Comparison of ENCODE assay signal across 19 mouse cellular contexts in the genomic region with DNA sequence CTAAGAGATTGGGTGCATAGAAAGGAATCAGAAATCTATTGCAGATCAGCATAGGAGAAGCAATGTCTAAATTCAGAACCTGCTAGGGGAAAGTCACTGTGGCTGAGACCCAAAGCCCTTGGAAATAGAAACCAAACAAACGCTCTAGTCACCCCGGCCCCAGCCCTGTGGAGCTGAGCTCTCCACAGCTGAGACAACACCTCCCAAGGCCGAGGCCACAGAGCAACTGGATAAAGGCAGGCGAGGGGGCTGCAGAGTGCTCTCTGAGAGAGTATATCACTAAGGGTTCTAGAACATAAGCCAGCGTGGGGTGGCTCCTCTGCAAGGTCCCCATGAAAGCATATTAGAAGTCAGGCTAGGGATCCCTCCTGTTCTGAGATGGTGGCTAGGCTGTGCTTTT. TPM values are rescaled to one million over a fixed set of nuclear protein-coding genes. Genes with fewer than 3 reads are reported as not detected.
DNase-seq lines count a peak whose midpoint lies in the region; TF ChIP-seq lines count a peak whose summit lies in the region.
"Had no signal": no experiment of that assay in that cellular context is flagged by ENCODE, and none has a peak within 500 bp of the region (broad histone marks: within the 10 kb centered on the region; RNA-seq: fewer than 3 reads in every experiment).

No protein-coding gene starts in this region.

- TF ChIP-seq CTCF in gastrocnemius, adult 2 months (IDR thresholded peaks at IDR 0.05) = no peak
- TF ChIP-seq CTCF in left cerebral cortex, adult 2 months (IDR thresholded peaks at IDR 0.05) = no peak

- no peak overlapping the region for H3K4me3 ChIP-seq in gastrocnemius, adult 2 months
- H3K4me3 ChIP-seq in left cerebral cortex, adult 2 months = no peak overlapping the region
- H3K4me3 ChIP-seq: embryonic facial prominence, embryonic 12.5 days; forebrain, embryonic 12.5 days; limb, embryonic 12.5 days; midbrain, embryonic 13.5 days had no signal

- no peak for DNase-seq in gastrocnemius, adult 2 months
- no peak for DNase-seq in gastrocnemius, postnatal 14 days
- DNase-seq in left cerebral cortex, adult 2 months (ENCODE audit: extremely low spot score in 1 of 2, low spot score in 2 of 2) = no peak
- DNase-seq in left cerebral cortex, postnatal 4 days = no peak
- DNase-seq in adrenal gland, adult 2 months = peak; percentile 65
- peak; percentile 58 for DNase-seq in adrenal gland, postnatal 25 days
- no peak for DNase-seq in lung, postnatal 4 days
- no peak for DNase-seq in thymus, postnatal 14 days
- DNase-seq: kidney, adult 18-20 months; lung, adult 2 months; lung, postnatal 14 days; right cerebral cortex, adult 18-20 months; right cerebral cortex, postnatal 4 days; thymus, postnatal 36 days had no signal

- intact Hi-C loops in gastrocnemius, adult 2 months (cut with DNase I) = no loop called here
- intact Hi-C loops in gastrocnemius, postnatal 14 days (cut with DNase I; ENCODE audit: low total_unique reads) = no loop called here
- intact Hi-C loops in left cerebral cortex, adult 2 months (cut with DNase I) = no loop called here
- intact Hi-C loops in left cerebral cortex, postnatal 4 days (cut with DNase I) = no loop called here

- peak overlapping the region; percentile 69 for H3K27ac ChIP-seq in gastrocnemius, adult 2 months
- H3K27ac ChIP-seq in left cerebral cortex, adult 2 months = 0 out of 2 replicates have a peak overlapping the region, but pooled peaks have one; percentile 1
- H3K27ac ChIP-seq: embryonic facial prominence, embryonic 12.5 days; forebrain, embryonic 12.5 days; limb, embryonic 12.5 days; midbrain, embryonic 13.5 days had no signal

RNA-seq across cellular contexts. Expression of a gene that starts 11.2 kb away (rescaled TPM):
- total RNA-seq in gastrocnemius, adult 2 months (2021) = 10 to 100 TPM; 34.8 to 56.7 TPM
- 10 to 100 TPM; 43.9 to 54.7 TPM for total RNA-seq in gastrocnemius, postnatal 14 days (2021)
- total RNA-seq in left cerebral cortex, adult 2 months (2021) = 10 to 100 TPM; 42.6 to 46.8 TPM
- total RNA-seq in left cerebral cortex, postnatal 4 days (2021) = 10 to 100 TPM; 32.8 to 35.8 TPM
- total RNA-seq in adrenal gland, adult 2 months (2021) = 10 to 100 TPM; 48.8 to 49.6 TPM
- polyA plus RNA-seq in adrenal gland, adult 2 months (2012; rRNA removed) = 94.1 and 107 TPM in 2 replicates
- total RNA-seq in adrenal gland, postnatal 25 days (2021) = 60.7 and 74.8 TPM in 2 replicates

RNA-seq across cellular contexts. Expression of a gene that starts 28.5 kb away (rescaled TPM):
- total RNA-seq in gastrocnemius, adult 2 months (2021) = 1 to 10 TPM; 5.1 to 7.4 TPM
- 1 to 10 TPM; 5.3 to 8.2 TPM for total RNA-seq in gastrocnemius, postnatal 14 days (2021)
- 1 to 10 TPM; 4.8 to 5.0 TPM for total RNA-seq in left cerebral cortex, adult 2 months (2021)
- 1 to 10 TPM; 6.8 to 7.5 TPM for total RNA-seq in left cerebral cortex, postnatal 4 days (2021)
- total RNA-seq in adrenal gland, adult 2 months (2021) = 10 to 100 TPM; 15.1 to 28.7 TPM
- polyA plus RNA-seq in adrenal gland, adult 2 months (2012; rRNA removed) = 18.7 and 24.3 TPM in 2 replicates
- total RNA-seq in adrenal gland, postnatal 25 days (2021) = 15.9 and 21.3 TPM in 2 replicates

RNA-seq across cellular contexts. Expression of a gene that starts 41.4 kb away (rescaled TPM):
- total RNA-seq in gastrocnemius, adult 2 months (2021) = 1 to 10 TPM in 1 of 2 experiments, under 1 TPM in 1; 0.26 to 1.3 TPM
- total RNA-seq in gastrocnemius, postnatal 14 days (2021) = 1 to 10 TPM; 1.0 to 2.1 TPM
- total RNA-seq in left cerebral cortex, adult 2 months (2021) = 1 to 10 TPM; 1.5 to 2.3 TPM
- total RNA-seq in left cerebral cortex, postnatal 4 days (2021) = under 1 TPM; 0.34 to 0.56 TPM
- 10 to 100 TPM in 1 of 2 experiments, 1 to 10 TPM in 1; 6.6 to 20.6 TPM for total RNA-seq in adrenal gland, adult 2 months (2021)
- polyA plus RNA-seq in adrenal gland, adult 2 months (2012; rRNA removed) = 4.2 and 5.7 TPM in 2 replicates
- 14.9 and 15.5 TPM in 2 replicates for total RNA-seq in adrenal gland, postnatal 25 days (2021)
- total RNA-seq: hematopoietic stem cell, adult 5-6 weeks had no signal

Comparison
In these comparisons a context has a peak if more than half of its experiments do, and no peak if none do; other contexts are left out.
1. DNase-seq: peak in adrenal gland, adult 2 months (single experiment) and adrenal gland, postnatal 25 days (single experiment); none in gastrocnemius, adult 2 months (single experiment), gastrocnemius, postnatal 14 days (single experiment), left cerebral cortex, adult 2 months (0 of 2), left cerebral cortex, postnatal 4 days (single experiment), lung, postnatal 4 days (0 of 2) and thymus, postnatal 14 days (single experiment).